Mouse (Mus musculus) neural tube, embryonic 12.5 days (tissue): ENCODE results near the gene Fat2. TPM values are rescaled to one million over a fixed set of nuclear protein-coding genes. Genes with fewer than 3 reads are reported as not detected.

Experiments
- ATAC-seq: fragments of 200-750 bp; cut with Nextera tagmentation; 2 replicates; pipeline ENCODE4 v1.8.0; 2017; ENCODE audit warnings: low read depth, mild to moderate bottlenecking, moderate TSS enrichment, moderate library complexity; ENCODE audit not compliant: low FRiP score
- H3K27ac ChIP-seq: fragments of 300-500 bp; sonication (generic); 2 replicates; pipeline ENCODE4 v1.5.1; 2016
- H3K27me3 ChIP-seq: fragments of 300-500 bp; sonication (generic); replicated peaks from 2 replicates; pipeline ENCODE4 v1.6.1; 2016; ENCODE audit warnings: mild to moderate bottlenecking
- H3K36me3 ChIP-seq: fragments of 300-500 bp; sonication (generic); 2 replicates; pipeline ENCODE4 v1.6.1; 2016; ENCODE audit warnings: mild to moderate bottlenecking
- H3K4me1 ChIP-seq: fragments of 300-500 bp; sonication (generic); 2 replicates; pipeline ENCODE4 v1.6.1; 2016
- H3K4me2 ChIP-seq: fragments of 300-500 bp; sonication (generic); replicated peaks from 2 replicates; pipeline ENCODE4 v1.6.1; 2016; ENCODE audit warnings: mild to moderate bottlenecking
- H3K4me3 ChIP-seq: fragments of 300-500 bp; sonication (generic); 2 replicates; pipeline ENCODE4 v1.5.1; 2016
- H3K9ac ChIP-seq: fragments of 300-500 bp; sonication (generic); 2 replicates; pipeline ENCODE4 v1.6.1; 2016; ENCODE audit warnings: mild to moderate bottlenecking
- H3K9me3 ChIP-seq: fragments of 300-500 bp; sonication (generic); 2 replicates; pipeline ENCODE4 v1.6.1; 2016; ENCODE audit warnings: mild to moderate bottlenecking
- WGBS: fragments of 180-500 bp; shearing (Covaris S2); methylation state at CpG from one replicate; pipeline ENCODE4 v1.1.7; 2016; 5-methylcytosine and 5-hydroxymethylcytosine counted together
- polyA plus RNA-seq: library from polyadenylated mRNA; unstranded; fragments of >200 nt; fragmentation: Nextera tagmentation; extraction: Ambion mirVana; gene quantifications from 2 replicates; pipeline ENCODE4 v1.2.1, GENCODE M21; 2016

The Fat2 gene
- polyA plus RNA-seq, 1 experiment from 2014 or later = 0.05 TPM

DNA sequence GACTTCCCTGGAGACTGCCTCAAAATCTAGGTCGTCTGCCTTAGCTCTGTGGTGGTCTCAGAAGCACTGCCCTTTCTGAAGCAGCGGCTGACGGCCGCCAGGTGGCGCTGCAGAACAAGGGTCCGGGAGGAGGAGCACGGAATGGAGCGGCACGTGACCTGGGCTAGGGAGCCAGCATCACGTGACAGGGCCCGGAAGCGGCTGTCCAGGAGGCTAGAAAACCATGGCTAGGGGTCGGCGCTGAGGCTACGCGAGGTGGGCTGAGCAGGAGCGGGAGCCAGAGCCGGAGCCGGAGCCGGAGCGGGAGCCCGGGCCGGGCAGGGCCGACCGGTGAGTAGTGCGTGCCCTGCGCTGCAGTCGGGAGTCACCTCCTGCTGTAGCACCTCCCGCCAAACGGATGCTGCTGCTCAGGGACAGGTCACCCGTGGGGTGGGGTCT, 132.2 kb downstream of the Fat2 start, which contains the start of gene Slc36a1:
Gene Slc36a1 (plus strand): TSS at position 192 of the 438 bp plus-strand sequence.
- Histone ChIP-seq H3K4me1 (peaks cover 17% of the 10 kb centered on the region), H3K27me3 (no peaks in the 10 kb centered on the region), H3K36me3 (no peaks in the 10 kb centered on the region), H3K27ac (no peak within 1 kb of the TSS), H3K9ac (peak within 1 kb of the TSS; percentile 73), H3K4me2 (peak within 1 kb of the TSS; percentile 97), H3K4me3 (peak within 1 kb of the TSS; percentile 71), H3K9me3 (no peaks in the 10 kb centered on the region)
- peak; percentile 94 for ATAC-seq
- under 1% methylated on average over 31 of the region's 31 CpGs for WGBS

Other genes with a start within 250 kb of the Fat2 start
- gene Gm2a, start 238.4 kb downstream of the Fat2 start, polyA plus RNA-seq = 14.0 and 15.2 TPM in 2 replicates
- not detected in 2 replicates for gene Slc36a3, start 184.9 kb downstream of the Fat2 start, polyA plus RNA-seq
- gene Slc36a2, start 151.5 kb downstream of the Fat2 start, polyA plus RNA-seq = 0.81 and 0.88 TPM in 2 replicates
- gene Slc36a1, start 132.2 kb downstream of the Fat2 start, polyA plus RNA-seq = 2.3 and 3.1 TPM in 2 replicates
- gene Sparc, start 86.6 kb upstream of the Fat2 start, polyA plus RNA-seq = 545 and 567 TPM in 2 replicates
- 275 and 300 TPM in 2 replicates for gene Atox1, start 124.7 kb upstream of the Fat2 start, polyA plus RNA-seq
- 178 and 185 TPM in 2 replicates for gene G3bp1, start 133.1 kb upstream of the Fat2 start, polyA plus RNA-seq